Mouse (Mus musculus) CH12.LX (cell line): ENCODE data around the gene Adprh. TPM values are rescaled to one million over a fixed set of nuclear protein-coding genes. Genes with fewer than 3 reads are reported as not detected.

Experiments used
- DNase-seq: peaks from one replicate; pipeline ENCODE4 v3.0.0-alpha.2; 2013; ENCODE audit errors: extremely low read depth
- H3K27ac ChIP-seq: 2 replicates; pipeline ENCODE4 v1.5.1; 2012; ENCODE audit warnings: low read depth, mild to moderate bottlenecking, control low read depth, moderate library complexity; ENCODE audit not compliant: insufficient read depth
- H3K27me3 ChIP-seq: replicated peaks from 2 replicates; pipeline ENCODE3; 2012; ENCODE audit warnings: inconsistent platforms
- H3K36me3 ChIP-seq, 2 experiments: replicated peaks in 1 of 2; 2 replicates each; pipeline versions ENCODE3 to v1.6.1; 2012; ENCODE audit warnings: inconsistent platforms in 1 of 2, low read length in 1 of 2, mild to moderate bottlenecking in 1 of 2, mixed read lengths in 1 of 2, moderate library complexity in 1 of 2; ENCODE audit not compliant: control insufficient read depth in 1 of 2, insufficient read depth in 1 of 2
- H3K4me1 ChIP-seq, 2 experiments: 2 replicates each; pipeline ENCODE4 v1.6.1; 2012; ENCODE audit warnings: inconsistent platforms in 1 of 2, moderate library complexity in 1 of 2; ENCODE audit not compliant: insufficient read depth in 2 of 2, control insufficient read depth in 1 of 2
- H3K4me2 ChIP-seq: 2 replicates; pipeline ENCODE4 v1.6.1; 2012; ENCODE audit warnings: low read depth, mild to moderate bottlenecking, control low read depth; ENCODE audit not compliant: poor library complexity, insufficient read depth, severe bottlenecking
- H3K4me3 ChIP-seq, 3 experiments: fragments of 150-350 bp in 1 of 3; sonication (generic) in 1 of 3; replicated peaks in 1 of 3; 2 replicates each; pipeline versions ENCODE3 to v1.5.1; 2011 to 2012; ENCODE audit warnings: low read depth in 2 of 3, low read length in 2 of 3, mild to moderate bottlenecking in 2 of 3, moderate library complexity in 2 of 3, control low read depth in 1 of 3, improper control_type of control experiment in 1 of 3, inconsistent platforms in 1 of 3, mixed read lengths in 1 of 3; ENCODE audit not compliant: poor library complexity in 1 of 3
- H3K79me2 ChIP-seq: replicated peaks from 2 replicates; pipeline ENCODE4 v1.6.1; 2012; ENCODE audit warnings: mild to moderate bottlenecking, moderate library complexity; ENCODE audit not compliant: control insufficient read depth, poor library complexity, insufficient read depth, severe bottlenecking; ENCODE audit errors: extremely low read depth
- H3K9ac ChIP-seq: 2 replicates; pipeline ENCODE4 v1.6.1; 2012; ENCODE audit warnings: low read depth, mild to moderate bottlenecking, control low read depth, moderate library complexity; ENCODE audit not compliant: insufficient read depth
- H3K9me3 ChIP-seq: replicated peaks from 2 replicates; pipeline ENCODE3; 2012; ENCODE audit warnings: low read length, inconsistent platforms, mixed read lengths
- BHLHE40 ChIP-seq: IDR thresholded peaks from 2 replicates; pipeline ENCODE4 v1.6.1; 2011; ENCODE audit warnings: mild to moderate bottlenecking, low read depth, low read length, improper control_type of control experiment
- CTCF ChIP-seq, 2 experiments: IDR thresholded peaks in 1 of 2; conservative IDR thresholded peaks in 1 of 2; 2 replicates each; pipeline ENCODE4 v1.5.1; 2011 to 2012; ENCODE audit warnings: low read depth in 2 of 2, low read length in 2 of 2, improper control_type of control experiment in 1 of 2, inconsistent platforms in 1 of 2, mild to moderate bottlenecking in 1 of 2, moderate library complexity in 1 of 2
- E2F4 ChIP-seq: IDR thresholded peaks from 2 replicates; pipeline ENCODE4 v1.6.1; 2011; ENCODE audit warnings: low read depth, low read length, improper control_type of control experiment; ENCODE audit not compliant: insufficient replicate concordance
- ELF1 ChIP-seq: IDR thresholded peaks from 2 replicates; pipeline ENCODE4 v1.6.1; 2014; ENCODE audit warnings: low read depth, mild to moderate bottlenecking, inconsistent platforms, low read length, improper control_type of control experiment
- EP300 ChIP-seq: IDR thresholded peaks from 2 replicates; pipeline ENCODE4 v1.6.1; 2011; ENCODE audit warnings: low read length, improper control_type of control experiment
- JUND ChIP-seq: conservative IDR thresholded peaks from 2 replicates; pipeline ENCODE4 v1.6.1; 2011; ENCODE audit warnings: low read depth, low read length, improper control_type of control experiment
- MAX ChIP-seq: IDR thresholded peaks from 2 replicates; pipeline ENCODE4 v1.6.1; 2011; ENCODE audit warnings: low read length, improper control_type of control experiment
- MAZ ChIP-seq: IDR thresholded peaks from 2 replicates; pipeline ENCODE4 v1.6.1; 2012; ENCODE audit warnings: low read depth, mild to moderate bottlenecking, inconsistent platforms, low read length, improper control_type of control experiment, moderate library complexity
- NELFE ChIP-seq: IDR thresholded peaks from 2 replicates; pipeline ENCODE4 v1.6.1; 2011; ENCODE audit warnings: low read depth, low read length, improper control_type of control experiment
- NRF1 ChIP-seq: IDR thresholded peaks from 2 replicates; pipeline ENCODE4 v1.6.1; 2014; ENCODE audit warnings: low read depth, mild to moderate bottlenecking, inconsistent platforms, low read length, improper control_type of control experiment, moderate library complexity
- PAX5 ChIP-seq: IDR thresholded peaks from 2 replicates; pipeline ENCODE4 v1.6.1; 2012; ENCODE audit warnings: low read length, inconsistent platforms, mixed read lengths
- POLR2A ChIP-seq: IDR thresholded peaks from 2 replicates; pipeline ENCODE4 v1.6.1; 2011; ENCODE audit warnings: low read depth, mild to moderate bottlenecking, improper control_type of control experiment, low read length
- RAD21 ChIP-seq: IDR thresholded peaks from 2 replicates; pipeline ENCODE4 v1.6.1; 2011; ENCODE audit warnings: low read depth, mild to moderate bottlenecking, low read length, improper control_type of control experiment, moderate library complexity
- RCOR1 ChIP-seq: conservative IDR thresholded peaks from 2 replicates; pipeline ENCODE4 v1.6.1; 2012; ENCODE audit warnings: low read depth, mild to moderate bottlenecking, inconsistent platforms, low read length, improper control_type of control experiment
- SIN3A ChIP-seq: IDR thresholded peaks from 2 replicates; pipeline ENCODE4 v1.6.1; 2012; ENCODE audit warnings: low read length, improper control_type of control experiment, inconsistent platforms
- USF2 ChIP-seq: conservative IDR thresholded peaks from 2 replicates; pipeline ENCODE4 v1.6.1; 2011; ENCODE audit warnings: low read depth, low read length, improper control_type of control experiment
- ZMIZ1 ChIP-seq: IDR thresholded peaks from 2 replicates; pipeline ENCODE4 v1.6.1; 2012; ENCODE audit warnings: low read depth, mild to moderate bottlenecking, inconsistent platforms, low read length, improper control_type of control experiment
- dilution Hi-C: fragments of 300-500 bp; cut with MboI; formaldehyde crosslinking; loops from 2 replicates; pipeline ENCODE4 v1.14.3; 2020; ENCODE audit warnings: low sequenced_read_pairs; ENCODE audit not compliant: extremely low pct_unique_long_range_greater_than_20kb, extremely low pct_ligation_motif_present
- in situ Hi-C: fragments of 300-500 bp; cut with MboI; formaldehyde crosslinking; loops from 3 replicates; pipeline ENCODE4 v1.14.3; 2019; ENCODE audit warnings: low sequenced_read_pairs, low pct_ligation_motif_present, low pct_unique_long_range_greater_than_20kb, mixed read lengths
- polyA plus RNA-seq: library from polyadenylated mRNA; unstranded; fragments of >175 nt; gene quantifications from 2 replicates; pipeline ENCODE4 v1.2.1, GENCODE M21; 2012; ENCODE audit warnings: low read depth; ENCODE audit not compliant: insufficient read length
- total RNA-seq, 2 experiments: library from RNA; depleted of rRNA; stranded (reverse); fragments of 300-350 nt in 1 of 2; fragments of >200 nt in 1 of 2; gene quantifications; 2 replicates each; pipeline ENCODE4 v1.2.3; 2012 to 2014

Adprh gene
- total and polyA plus RNA-seq, 3 experiments: 45.3 to 82.9 (median 67.7) TPM

DNA sequence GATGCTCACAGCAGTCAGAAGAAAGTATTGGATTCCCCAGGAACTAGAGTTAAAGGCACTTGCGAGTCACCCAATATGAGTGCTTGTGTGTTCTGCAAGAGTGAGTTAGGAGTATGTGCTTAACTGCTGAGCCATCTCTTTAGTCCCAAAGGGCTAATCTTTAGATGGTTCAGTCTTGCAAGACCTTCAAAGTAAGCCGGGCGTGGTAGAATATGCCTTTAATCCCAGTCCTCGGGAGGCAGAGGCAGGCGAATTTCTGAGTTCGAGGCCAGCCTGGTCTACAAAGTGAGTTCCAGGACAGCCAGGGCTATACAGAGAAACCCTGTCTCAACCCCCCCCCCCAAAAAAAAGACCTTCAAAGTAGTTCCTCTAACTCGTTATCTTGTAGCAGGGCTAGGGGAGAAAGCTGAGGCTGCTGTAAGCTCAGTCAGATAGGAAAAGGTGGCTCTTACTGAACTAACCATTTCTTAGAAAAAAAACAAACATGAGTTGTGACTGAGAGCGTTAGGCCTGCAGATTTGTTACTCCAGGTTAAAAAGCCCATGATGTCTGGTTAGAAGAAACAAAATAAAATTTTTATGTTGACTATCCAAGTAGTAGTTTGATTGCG lies 22.3 kb upstream of the Adprh start:
- no peak for TF ChIP-seq CTCF (conservative IDR thresholded peaks at IDR 0.05 in 1 of 2, IDR thresholded peaks at IDR 0.05 in 1 of 2; ENCODE audit: low read depth in 2 of 2, low read length in 2 of 2)
- TF ChIP-seq E2F4: no peak
- no peak for TF ChIP-seq SIN3A
- TF ChIP-seq ELF1: no peak
- TF ChIP-seq RAD21: no peak
- TF ChIP-seq PAX5: no peak
- no peak for TF ChIP-seq USF2
- TF ChIP-seq EP300: no peak
- TF ChIP-seq NELFE: no peak
- TF ChIP-seq NRF1: no peak
- no peak for TF ChIP-seq MAX
- TF ChIP-seq MAZ: no peak
- no peak for TF ChIP-seq RCOR1
- Histone ChIP-seq H3K27ac (no peak overlapping the region), H3K4me1 (peaks cover 13 to 90% of the 10 kb centered on the region in 2 experiments), H3K4me2 (no peak overlapping the region), H3K79me2 (peaks cover 84% of the 10 kb centered on the region), H3K27me3 (no peaks in the 10 kb centered on the region), H3K36me3 (peaks cover 78 to 87% of the 10 kb centered on the region in 2 experiments), H3K9me3 (no peaks in the 10 kb centered on the region), H3K9ac (no peak overlapping the region), H3K4me3 (no peak overlapping the region)
- dilution Hi-C loops: no loop called here
- DNase-seq: no peak
- in situ Hi-C loops: no loop called here

DNA sequence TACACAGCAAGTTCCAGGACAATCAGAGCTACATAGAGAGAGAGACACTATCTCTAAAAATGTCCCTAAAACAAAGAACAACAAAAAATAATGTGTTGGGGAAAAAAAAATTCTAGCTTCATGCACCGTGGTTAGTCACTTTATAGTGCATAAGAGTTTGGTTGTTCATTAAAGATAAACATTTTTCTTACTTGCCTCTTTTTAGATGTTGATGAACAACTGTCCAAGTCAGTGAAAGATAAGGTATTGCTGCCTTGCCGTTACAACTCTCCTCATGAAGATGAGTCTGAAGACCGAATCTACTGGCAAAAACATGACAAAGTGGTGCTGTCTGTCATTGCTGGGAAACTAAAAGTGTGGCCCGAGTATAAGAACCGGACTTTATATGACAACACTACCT lies 21.2 kb upstream of the Adprh start:
- Histone ChIP-seq H3K4me1 (peaks cover 22 to 91% of the 10 kb centered on the region in 2 experiments), H3K79me2 (peaks cover 87% of the 10 kb centered on the region), H3K9ac (no peak overlapping the region), H3K9me3 (no peaks in the 10 kb centered on the region), H3K27me3 (no peaks in the 10 kb centered on the region), H3K4me3 (no peak overlapping the region), H3K36me3 (peaks cover 79 to 87% of the 10 kb centered on the region in 2 experiments), H3K27ac (no peak overlapping the region), H3K4me2 (no peak overlapping the region)
- no peak for TF ChIP-seq SIN3A
- no peak for TF ChIP-seq ZMIZ1
- no peak for TF ChIP-seq JUND
- no peak for TF ChIP-seq POLR2A
- TF ChIP-seq PAX5: no peak
- no peak for TF ChIP-seq BHLHE40
- TF ChIP-seq EP300: no peak
- no peak for TF ChIP-seq CTCF (conservative IDR thresholded peaks at IDR 0.05 in 1 of 2, IDR thresholded peaks at IDR 0.05 in 1 of 2; ENCODE audit: low read depth in 2 of 2, low read length in 2 of 2)
- in situ Hi-C loops (no loop called here), dilution Hi-C loops (no loop called here)
- DNase-seq: no peak
